Mouse (Mus musculus) brain, embryonic 14.5 days (tissue): ENCODE measurements around the gene Ncam1. TPM values are rescaled to one million over a fixed set of nuclear protein-coding genes. Genes with fewer than 3 reads are reported as not detected.

Source experiments
- DNase-seq: peaks from one replicate; pipeline ENCODE4 v3.0.0-alpha.2; 2011; ENCODE audit warnings: low read depth
- CTCF ChIP-seq: fragments of 200-500 bp; IDR thresholded peaks from 2 replicates; pipeline ENCODE4 v1.5.1; 2012; ENCODE audit warnings: inconsistent platforms, mild to moderate bottlenecking, moderate library complexity, borderline replicate concordance; ENCODE audit not compliant: insufficient read depth, insufficient read length; ENCODE audit errors: extremely low read depth
- POLR2A ChIP-seq: fragments of 200-500 bp; IDR thresholded peaks from 2 replicates; pipeline ENCODE4 v1.6.1; 2012; ENCODE audit warnings: mild to moderate bottlenecking, inconsistent platforms, borderline replicate concordance; ENCODE audit not compliant: poor library complexity, insufficient read depth, insufficient read length, severe bottlenecking; ENCODE audit errors: extremely low read depth
- polyA plus RNA-seq: library from polyadenylated mRNA; depleted of rRNA; stranded (reverse); fragments of >200 nt; gene quantifications from 2 replicates; pipeline ENCODE4 v1.2.3, GENCODE M21; 2012

Gene Ncam1
- polyA plus RNA-seq, 1 experiment: 231 TPM

DNA sequence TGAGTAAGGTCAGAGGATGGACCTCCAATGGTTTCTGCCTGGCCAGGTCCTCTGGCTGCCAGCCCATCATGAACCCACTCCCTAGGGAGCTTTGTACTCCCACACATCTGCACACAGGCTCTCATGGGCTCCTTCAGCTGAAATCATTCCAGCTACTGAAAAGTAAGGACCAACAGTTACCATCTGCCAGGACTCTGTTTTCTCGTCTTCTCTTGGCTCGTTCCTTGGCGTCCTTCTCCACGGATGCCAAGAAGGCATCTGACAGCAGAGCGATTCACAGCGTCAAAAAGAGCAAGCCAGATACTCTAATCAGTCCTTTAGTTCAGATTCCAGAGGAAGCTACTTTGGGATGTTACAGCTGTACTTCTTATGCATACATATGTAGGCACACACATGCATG lies 327.8 kb downstream of the Ncam1 start:
- peak; percentile 67 for DNase-seq
- no peak for TF ChIP-seq POLR2A
- no peak for TF ChIP-seq CTCF

DNA sequence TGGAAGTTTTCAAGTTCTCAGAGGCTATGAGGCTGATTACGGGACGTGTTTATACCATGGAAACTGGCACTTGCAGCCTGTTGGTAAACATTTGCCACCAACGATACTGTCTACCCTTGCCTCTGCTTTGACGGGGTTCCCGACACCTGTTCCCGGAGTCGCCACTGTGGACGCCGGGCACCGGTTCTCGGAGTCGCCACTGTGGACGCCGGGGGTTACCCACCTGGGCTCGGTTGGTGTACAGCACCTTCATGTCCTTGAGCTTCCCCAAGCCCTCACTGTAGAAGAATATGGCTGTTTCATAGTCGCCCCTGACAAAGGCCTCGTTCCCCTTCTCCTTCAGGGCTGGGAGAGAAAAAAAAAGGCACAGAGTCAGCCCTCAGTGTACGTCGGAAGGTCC lies 328.7 kb downstream of the Ncam1 start:
- TF ChIP-seq POLR2A: no peak
- no peak for TF ChIP-seq CTCF
- DNase-seq: no peak

DNA sequence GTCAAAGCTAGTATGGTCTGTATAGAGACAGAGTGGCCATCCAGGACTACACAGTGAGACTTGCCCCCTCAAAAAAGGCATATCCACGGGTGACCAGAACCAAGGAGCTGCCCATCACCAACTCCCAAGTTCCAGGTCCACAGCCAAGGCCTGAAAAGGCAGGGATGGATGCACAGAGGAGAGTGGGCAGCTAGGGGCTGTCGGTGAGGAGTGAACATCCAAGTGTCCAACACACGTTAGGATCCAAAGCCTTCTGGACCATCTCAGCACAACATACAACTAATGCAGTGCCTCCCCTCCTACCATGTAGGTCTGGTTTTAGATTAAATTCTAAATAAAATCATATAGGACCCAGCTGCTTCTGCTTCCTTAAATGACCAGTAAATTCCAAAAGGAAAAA lies 342.6 kb downstream of the Ncam1 start:
- no peak for DNase-seq
- TF ChIP-seq POLR2A: no peak
- no peak for TF ChIP-seq CTCF

DNA sequence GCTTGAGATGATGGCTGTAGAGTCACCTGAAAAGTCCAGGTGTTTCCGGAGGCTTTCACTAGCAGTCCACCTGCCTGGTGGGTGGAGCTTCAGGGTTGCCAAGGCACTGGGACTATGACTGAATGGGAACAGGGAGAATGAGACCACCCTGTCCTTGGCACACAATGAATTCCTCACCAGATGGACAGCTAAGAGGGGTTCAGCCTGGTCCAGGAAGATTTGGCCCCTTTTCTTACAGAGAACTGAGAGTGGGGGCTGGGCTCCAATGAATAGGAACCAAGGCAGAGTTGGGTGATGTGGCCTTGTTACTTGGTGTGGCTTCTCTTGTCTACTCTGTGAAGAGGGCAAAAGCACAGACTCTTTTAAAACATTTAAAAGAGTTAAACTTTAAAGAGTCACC lies 346.3 kb downstream of the Ncam1 start:
- no peak for DNase-seq
- no peak for TF ChIP-seq POLR2A
- TF ChIP-seq CTCF: no peak
